Mouse (Mus musculus): ENCODE measurements around the gene Gm21095. TPM values are rescaled to one million over a fixed set of nuclear protein-coding genes. Genes with fewer than 3 reads are reported as not detected.
"Not testable (repeated sequence)": the region's sequence is repeated elsewhere in the genome, so short reads cannot be mapped to it uniquely, and the experiment has no call there.

The Gm21095 gene
- polyA plus RNA-seq (2014; fragmentation: Nextera tagmentation; extraction: Ambion mirVana), result not detected in 2 replicates

DNA sequence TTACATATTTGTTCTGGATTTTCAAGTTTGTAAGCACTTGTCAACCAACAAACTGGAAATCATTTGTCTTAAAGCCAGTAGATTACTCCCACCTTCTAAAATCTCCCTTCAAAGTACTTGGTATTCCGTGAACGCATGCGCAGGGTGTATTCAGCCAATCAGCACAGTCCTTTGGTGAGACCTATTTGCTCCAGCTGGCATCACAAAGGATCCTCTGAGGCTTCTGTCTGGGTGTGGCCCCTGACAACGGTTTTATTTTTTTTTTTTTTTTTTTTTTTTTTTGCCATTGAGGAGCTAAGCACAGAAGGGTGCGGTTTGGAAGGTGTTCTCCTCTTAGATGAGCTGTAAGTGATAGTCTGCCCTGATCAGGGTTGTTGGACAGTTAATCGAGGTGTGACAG lies at the start of gene Gm21095:
Gm21095 (plus strand) TSS at position 301 of the 400 bp plus-strand sequence.
- H3K27ac ChIP-seq (ENCODE audit: low read depth, low read length); ATAC-seq (ENCODE audit: low FRiP score); H3K4me3 ChIP-seq (ENCODE audit: low read depth, low read length); H3K9ac ChIP-seq (ENCODE audit: low read depth, low read length); H3K36me3 ChIP-seq (ENCODE audit: control insufficient read depth, insufficient read depth, low read length); DNase-seq (ENCODE audit: low spot score); H3K4me2 ChIP-seq (replicated peaks; ENCODE audit: low read depth, low read length); H3K4me1 ChIP-seq (replicated peaks; ENCODE audit: control insufficient read depth, insufficient read depth, low read length); H3K9me3 ChIP-seq (ENCODE audit: control insufficient read depth, low read length); H3K27me3 ChIP-seq (ENCODE audit: control insufficient read depth, insufficient read depth, low read length): not testable (repeated sequence)
- no CpG with 5 or more reads among the region's 6 CpGs for WGBS

Data from hindbrain, embryonic 11.5 days (tissue).